Mouse (Mus musculus) stomach, postnatal 0 days (tissue): ENCODE measurements around the gene Rgp1.

Experiments
- CTCF ChIP-seq: IDR thresholded peaks from 2 replicates; pipeline ENCODE4 v1.5.1; 2016; ENCODE audit warnings: antibody characterized with exemption, low read depth, mild to moderate bottlenecking, moderate library complexity
- EP300 ChIP-seq: optimal IDR thresholded peaks from 2 replicates; pipeline ENCODE3; 2016; ENCODE audit warnings: antibody characterized with exemption

GRCm38 (mm10) chr4:43591543-43591942 lies 13.0 kb downstream of the Rgp1 start:
- no peak for TF ChIP-seq EP300
- no peak for TF ChIP-seq CTCF
